Mouse (Mus musculus): ENCODE measurements around the gene Sft2d2. TPM values are rescaled to one million over a fixed set of nuclear protein-coding genes. Genes with fewer than 3 reads are reported as not detected.
A peak's percentile ranks its signal among the peaks of the same experiment; 100 is the strongest.

Gene Sft2d2
- polyA plus RNA-seq, 1 experiment: 85.4 TPM

- Histone ChIP-seq H3K36me3 (ENCODE audit: control insufficient read depth, insufficient read depth, low read length) (peaks cover 48% of the 10 kb centered on the region), H3K27ac (ENCODE audit: insufficient read depth, low read depth, low read length) (peak overlapping the region; percentile 63; the same call in 1 of the 2 replicates), H3K27me3 (ENCODE audit: control insufficient read depth, insufficient read depth, low read length) (no peaks in the 10 kb centered on the region), H3K4me1 (ENCODE audit: control insufficient read depth, insufficient read depth, insufficient read length, low read length) (peaks cover 4% of the 10 kb centered on the region; the same call in 1 of the 2 replicates), H3K4me3 (ENCODE audit: low read depth, low read length) (no peak overlapping the region)
- no peak for TF ChIP-seq POLR2A (IDR thresholded peaks at IDR 0.05; ENCODE audit: low read depth, low read length)
- no peak for TF ChIP-seq CTCF (IDR thresholded peaks at IDR 0.05; ENCODE audit: extremely low read depth, insufficient read length, insufficient replicate concordance, low read depth, low read length)
- 51% methylated on average over 2 of the region's 2 CpGs for WGBS
These were observed 22.9 kb upstream of the Sft2d2 start for GRCm38 (mm10) chr1:165217023-165217589.

- no peaks in the 10 kb centered on the region for H3K27me3 ChIP-seq (ENCODE audit: control insufficient read depth, insufficient read depth, low read length)
- no peak overlapping the region for H3K4me3 ChIP-seq (ENCODE audit: low read depth, low read length)
- TF ChIP-seq POLR2A (IDR thresholded peaks at IDR 0.05; ENCODE audit: low read depth, low read length) (no peak), CTCF (IDR thresholded peaks at IDR 0.05; ENCODE audit: extremely low read depth, insufficient read length, insufficient replicate concordance, low read depth, low read length) (no peak)
- H3K36me3 ChIP-seq (ENCODE audit: control insufficient read depth, insufficient read depth, low read length): peaks cover 38% of the 10 kb centered on the region
- no peak overlapping the region for H3K27ac ChIP-seq (ENCODE audit: insufficient read depth, low read depth, low read length)
- H3K4me1 ChIP-seq (ENCODE audit: control insufficient read depth, insufficient read depth, insufficient read length, low read length): peaks cover 4% of the 10 kb centered on the region; the same call in 1 of the 2 replicates
- 66% methylated on average over 7 of the region's 7 CpGs for WGBS
These were observed 21.6 kb upstream of the Sft2d2 start for GRCm38 (mm10) chr1:165215831-165216230.

- 64% methylated on average over 2 of the region's 2 CpGs for WGBS
These were observed 11.4 kb upstream of the Sft2d2 start for GRCm38 (mm10) chr1:165205591-165205990.

GRCm38 (mm10) chr1:165203488-165204035 lies 9.3 kb upstream of the Sft2d2 start:
- peaks cover 8% of the 10 kb centered on the region for H3K4me1 ChIP-seq (ENCODE audit: control insufficient read depth, insufficient read depth, insufficient read length, low read length)

More at GRCm38 (mm10) chr1:165205591-165205990, 11.4 kb upstream of the Sft2d2 start:
- no peak overlapping the region for H3K4me3 ChIP-seq (ENCODE audit: low read depth, low read length)
- no peaks in the 10 kb centered on the region for H3K4me1 ChIP-seq (ENCODE audit: control insufficient read depth, insufficient read depth, insufficient read length, low read length)
- no peaks in the 10 kb centered on the region for H3K27me3 ChIP-seq (ENCODE audit: control insufficient read depth, insufficient read depth, low read length)
- H3K27ac ChIP-seq (ENCODE audit: insufficient read depth, low read depth, low read length): no peak overlapping the region
- no peak for TF ChIP-seq CTCF (IDR thresholded peaks at IDR 0.05; ENCODE audit: extremely low read depth, insufficient read length, insufficient replicate concordance, low read depth, low read length)
- TF ChIP-seq POLR2A (IDR thresholded peaks at IDR 0.05; ENCODE audit: low read depth, low read length): no peak
- H3K36me3 ChIP-seq (ENCODE audit: control insufficient read depth, insufficient read depth, low read length): no peaks in the 10 kb centered on the region

GRCm38 (mm10) chr1:165201445-165202012 lies 7.3 kb upstream of the Sft2d2 start:
- TF ChIP-seq POLR2A (IDR thresholded peaks at IDR 0.05; ENCODE audit: low read depth, low read length) (no peak), CTCF (IDR thresholded peaks at IDR 0.05; ENCODE audit: extremely low read depth, insufficient read length, insufficient replicate concordance, low read depth, low read length) (no peak)
- Histone ChIP-seq H3K4me3 (ENCODE audit: low read depth, low read length) (no peak overlapping the region), H3K27me3 (ENCODE audit: control insufficient read depth, insufficient read depth, low read length) (no peaks in the 10 kb centered on the region), H3K27ac (ENCODE audit: insufficient read depth, low read depth, low read length) (no peak overlapping the region), H3K36me3 (ENCODE audit: control insufficient read depth, insufficient read depth, low read length) (no peaks in the 10 kb centered on the region), H3K4me1 (ENCODE audit: control insufficient read depth, insufficient read depth, insufficient read length, low read length) (peaks cover 15% of the 10 kb centered on the region)
- 89% methylated on average over 4 of the region's 4 CpGs for WGBS

More at GRCm38 (mm10) chr1:165203488-165204035, 9.3 kb upstream of the Sft2d2 start:
- TF ChIP-seq POLR2A (IDR thresholded peaks at IDR 0.05; ENCODE audit: low read depth, low read length) (no peak), CTCF (IDR thresholded peaks at IDR 0.05; ENCODE audit: extremely low read depth, insufficient read length, insufficient replicate concordance, low read depth, low read length) (no peak)
- Histone ChIP-seq H3K4me3 (ENCODE audit: low read depth, low read length) (no peak overlapping the region), H3K27ac (ENCODE audit: insufficient read depth, low read depth, low read length) (no peak overlapping the region), H3K27me3 (ENCODE audit: control insufficient read depth, insufficient read depth, low read length) (no peaks in the 10 kb centered on the region), H3K36me3 (ENCODE audit: control insufficient read depth, insufficient read depth, low read length) (no peaks in the 10 kb centered on the region)
- WGBS: 44% methylated on average over 2 of the region's 2 CpGs

GRCm38 (mm10) chr1:165200748-165201147 lies 6.5 kb upstream of the Sft2d2 start:
- TF ChIP-seq POLR2A (IDR thresholded peaks at IDR 0.05; ENCODE audit: low read depth, low read length): no peak
- no peak for TF ChIP-seq CTCF (IDR thresholded peaks at IDR 0.05; ENCODE audit: extremely low read depth, insufficient read length, insufficient replicate concordance, low read depth, low read length)
- Histone ChIP-seq H3K4me3 (ENCODE audit: low read depth, low read length) (no peak overlapping the region), H3K27me3 (ENCODE audit: control insufficient read depth, insufficient read depth, low read length) (no peaks in the 10 kb centered on the region), H3K4me1 (ENCODE audit: control insufficient read depth, insufficient read depth, insufficient read length, low read length) (peaks cover 15% of the 10 kb centered on the region), H3K27ac (ENCODE audit: insufficient read depth, low read depth, low read length) (no peak overlapping the region), H3K36me3 (ENCODE audit: control insufficient read depth, insufficient read depth, low read length) (no peaks in the 10 kb centered on the region)
- WGBS: 69% methylated on average over 8 of the region's 8 CpGs

GRCm38 (mm10) chr1:165199639-165200038 lies 5.4 kb upstream of the Sft2d2 start:
- H3K4me1 ChIP-seq (ENCODE audit: control insufficient read depth, insufficient read depth, insufficient read length, low read length): peaks cover 26% of the 10 kb centered on the region
- H3K27ac ChIP-seq (ENCODE audit: insufficient read depth, low read depth, low read length): peak overlapping the region; percentile 98
- TF ChIP-seq POLR2A (IDR thresholded peaks at IDR 0.05; ENCODE audit: low read depth, low read length) (no peak), CTCF (IDR thresholded peaks at IDR 0.05; ENCODE audit: extremely low read depth, insufficient read length, insufficient replicate concordance, low read depth, low read length) (no peak)
- no peak overlapping the region for H3K4me3 ChIP-seq (ENCODE audit: low read depth, low read length)
- H3K27me3 ChIP-seq (ENCODE audit: control insufficient read depth, insufficient read depth, low read length): no peaks in the 10 kb centered on the region
- no peaks in the 10 kb centered on the region for H3K36me3 ChIP-seq (ENCODE audit: control insufficient read depth, insufficient read depth, low read length)
- WGBS: 40% methylated on average over 3 of the region's 3 CpGs

Data from small intestine, adult 2 months (tissue).